Mouse (Mus musculus): ENCODE measurements around the gene Prdm10. TPM values are rescaled to one million over a fixed set of nuclear protein-coding genes. Genes with fewer than 3 reads are reported as not detected.

Prdm10 gene
- polyA plus RNA-seq, 1 experiment from 2014 or later, result 5.4 TPM

- WGBS, result 81% methylated on average over 8 of the region's 8 CpGs
- Histone ChIP-seq H3K9me3 (replicated peaks) (no peaks in the 10 kb centered on the region), H3K36me3 (peaks cover 20% of the 10 kb centered on the region), H3K4me3 (replicated peaks) (no peak overlapping the region), H3K9ac (no peak overlapping the region), H3K27ac (replicated peaks) (no peak overlapping the region), H3K4me1 (0 out of 2 replicates have a peak, but pooled peaks cover 4% of the 10 kb centered on the region), H3K4me2 (replicated peaks) (no peak overlapping the region), H3K27me3 (no peaks in the 10 kb centered on the region)
- ATAC-seq (ENCODE audit: insufficient number of reproducible peaks, low FRiP score, low TSS enrichment, low read depth), result no peak
These were observed 84.7 kb downstream of the Prdm10 start for GRCm38 (mm10) chr9:31365086-31365485.

DNA sequence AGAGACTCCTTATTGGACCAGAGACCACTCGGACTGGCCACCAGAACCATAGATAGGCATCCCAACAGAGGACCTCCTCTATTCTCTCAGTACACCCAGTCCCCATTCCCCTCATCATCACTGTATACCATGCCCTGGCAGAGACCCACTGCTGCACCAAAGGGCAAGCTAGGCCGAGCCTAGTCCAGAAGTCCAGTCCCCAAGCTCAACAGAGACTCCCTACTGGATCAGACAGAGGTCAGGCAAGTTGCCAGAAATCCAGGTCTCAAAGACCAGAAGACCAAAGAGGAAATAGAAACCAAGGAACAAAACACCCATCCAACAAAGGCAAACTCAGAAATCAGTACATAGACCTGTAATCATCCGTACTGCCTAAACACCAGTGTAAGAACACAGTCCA, 91.4 kb downstream of the Prdm10 start:
- H3K9ac ChIP-seq, result no peak overlapping the region
- H3K27ac ChIP-seq (replicated peaks), result no peak overlapping the region
- no peak overlapping the region for H3K4me3 ChIP-seq (replicated peaks)
- no peaks in the 10 kb centered on the region for H3K9me3 ChIP-seq (replicated peaks)
- whole genome bisulfite sequencing, result 92% methylated on average over 3 of the region's 3 CpGs
- H3K4me2 ChIP-seq (replicated peaks), result no peak overlapping the region
- no peaks in the 10 kb centered on the region for H3K4me1 ChIP-seq
- H3K27me3 ChIP-seq, result no peaks in the 10 kb centered on the region
- no peak for ATAC-seq (ENCODE audit: insufficient number of reproducible peaks, low FRiP score, low TSS enrichment, low read depth)
- H3K36me3 ChIP-seq, result peaks cover 22% of the 10 kb centered on the region

DNA sequence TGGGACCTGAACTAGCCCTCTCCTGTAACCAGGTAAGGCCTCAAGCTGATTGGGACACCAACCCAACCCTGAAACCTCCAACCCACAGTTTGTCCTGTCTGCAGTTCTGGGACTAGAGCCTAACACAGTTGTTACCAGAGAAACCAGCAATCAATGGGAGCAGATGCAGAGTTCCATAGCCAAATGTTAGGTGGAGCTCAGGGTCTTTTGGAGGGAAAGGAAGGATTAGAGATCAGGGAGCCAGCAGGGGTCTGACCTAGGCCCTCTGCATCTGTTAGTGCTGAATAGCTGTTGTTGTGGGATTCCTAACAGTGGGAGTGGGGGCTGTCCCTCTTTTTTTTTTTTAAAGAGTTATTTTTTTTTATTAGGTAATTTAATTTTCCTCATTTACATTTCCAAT, 96.3 kb downstream of the Prdm10 start:
- Histone ChIP-seq H3K4me2 (replicated peaks) (no peak overlapping the region), H3K4me3 (replicated peaks) (no peak overlapping the region), H3K4me1 (no peaks in the 10 kb centered on the region), H3K36me3 (peaks cover 21% of the 10 kb centered on the region), H3K27me3 (no peaks in the 10 kb centered on the region), H3K27ac (replicated peaks) (no peak overlapping the region), H3K9me3 (replicated peaks) (no peaks in the 10 kb centered on the region), H3K9ac (no peak overlapping the region)
- ATAC-seq (ENCODE audit: insufficient number of reproducible peaks, low FRiP score, low TSS enrichment, low read depth), result no peak

DNA sequence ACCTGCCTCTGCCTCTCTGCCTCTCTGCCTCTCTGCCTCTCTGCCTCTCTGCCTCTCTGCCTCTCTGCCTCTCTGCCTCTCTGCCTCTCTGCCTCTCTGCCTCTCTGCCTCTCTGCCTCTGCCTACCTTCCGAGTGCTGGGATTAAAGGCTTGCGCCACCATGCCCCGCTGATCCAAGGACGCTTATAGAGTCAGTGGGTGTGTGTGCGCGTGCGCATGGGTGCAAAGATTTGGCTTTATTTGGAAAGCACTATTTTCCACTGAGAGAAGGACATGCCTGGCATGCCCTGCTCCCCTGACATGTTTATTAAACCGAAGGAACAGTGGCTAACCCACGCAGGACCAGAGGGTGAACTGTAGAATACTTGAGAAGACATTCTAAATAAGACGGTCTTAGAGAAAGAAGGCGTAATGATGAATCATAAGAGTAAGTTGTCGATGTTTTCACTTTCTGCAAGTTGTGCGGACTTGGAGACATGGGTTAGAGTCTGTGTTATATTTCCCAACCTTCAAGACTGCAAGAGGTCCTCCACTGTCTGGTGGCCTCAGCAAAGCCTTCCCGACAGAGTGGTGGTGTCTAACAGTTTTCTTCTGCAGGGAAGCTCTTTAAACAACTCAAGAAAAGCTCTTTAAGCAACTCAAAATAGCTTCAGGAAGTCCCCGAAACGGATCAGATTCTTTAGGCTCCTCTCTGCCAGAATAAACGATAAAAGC, 104.6 kb downstream of the Prdm10 start:
- Histone ChIP-seq H3K9me3 (replicated peaks) (no peaks in the 10 kb centered on the region), H3K4me1 (peaks cover 15% of the 10 kb centered on the region), H3K4me2 (replicated peaks) (peak overlapping the region; percentile 66), H3K4me3 (replicated peaks) (0 out of 2 replicates have a peak overlapping the region, but pooled peaks have one; percentile 85), H3K9ac (no peak overlapping the region), H3K36me3 (peaks cover 5% of the 10 kb centered on the region; the same call in 1 of the 2 replicates), H3K27ac (replicated peaks) (no peak overlapping the region), H3K27me3 (no peaks in the 10 kb centered on the region)
- no peak for ATAC-seq (ENCODE audit: insufficient number of reproducible peaks, low FRiP score, low TSS enrichment, low read depth)
- WGBS, result 81% methylated on average over 17 of the region's 17 CpGs

GRCm38 (mm10) chr9:31385500-31385869, 105.1 kb downstream of the Prdm10 start:
- no peaks in the 10 kb centered on the region for H3K9me3 ChIP-seq (replicated peaks)
- WGBS, result 24% methylated on average over 4 of the region's 4 CpGs
- H3K4me2 ChIP-seq (replicated peaks), result peak overlapping the region; percentile 66
- ATAC-seq (ENCODE audit: insufficient number of reproducible peaks, low FRiP score, low TSS enrichment, low read depth), result 0 out of 2 replicates have a peak, but pooled peaks have one; percentile 1
- no peaks in the 10 kb centered on the region for H3K27me3 ChIP-seq
- H3K4me3 ChIP-seq (replicated peaks), result peak overlapping the region; percentile 85
- peaks cover 15% of the 10 kb centered on the region for H3K4me1 ChIP-seq
- peaks cover 10% of the 10 kb centered on the region for H3K36me3 ChIP-seq
- no peak overlapping the region for H3K27ac ChIP-seq (replicated peaks)
- peak overlapping the region; percentile 80 for H3K9ac ChIP-seq

GRCm38 (mm10) chr9:31385947-31386354, 105.6 kb downstream of the Prdm10 start, which contains the start of gene Nfrkb:
Gene Nfrkb (plus strand): TSS chr9:31386192.
- WGBS, result under 1% methylated on average over 46 of the region's 46 CpGs
- Histone ChIP-seq H3K27ac (replicated peaks) (no peak within 1 kb of the TSS; the same call in 1 of the 2 replicates), H3K4me1 (peaks cover 15% of the 10 kb centered on the region), H3K9ac (peak within 1 kb of the TSS; percentile 80), H3K27me3 (no peaks in the 10 kb centered on the region), H3K4me3 (replicated peaks) (peak within 1 kb of the TSS; percentile 85), H3K4me2 (replicated peaks) (peak within 1 kb of the TSS; percentile 66), H3K36me3 (peaks cover 14% of the 10 kb centered on the region), H3K9me3 (replicated peaks) (no peaks in the 10 kb centered on the region)
- peak; percentile 97 for ATAC-seq (ENCODE audit: insufficient number of reproducible peaks, low FRiP score, low TSS enrichment, low read depth)

DNA sequence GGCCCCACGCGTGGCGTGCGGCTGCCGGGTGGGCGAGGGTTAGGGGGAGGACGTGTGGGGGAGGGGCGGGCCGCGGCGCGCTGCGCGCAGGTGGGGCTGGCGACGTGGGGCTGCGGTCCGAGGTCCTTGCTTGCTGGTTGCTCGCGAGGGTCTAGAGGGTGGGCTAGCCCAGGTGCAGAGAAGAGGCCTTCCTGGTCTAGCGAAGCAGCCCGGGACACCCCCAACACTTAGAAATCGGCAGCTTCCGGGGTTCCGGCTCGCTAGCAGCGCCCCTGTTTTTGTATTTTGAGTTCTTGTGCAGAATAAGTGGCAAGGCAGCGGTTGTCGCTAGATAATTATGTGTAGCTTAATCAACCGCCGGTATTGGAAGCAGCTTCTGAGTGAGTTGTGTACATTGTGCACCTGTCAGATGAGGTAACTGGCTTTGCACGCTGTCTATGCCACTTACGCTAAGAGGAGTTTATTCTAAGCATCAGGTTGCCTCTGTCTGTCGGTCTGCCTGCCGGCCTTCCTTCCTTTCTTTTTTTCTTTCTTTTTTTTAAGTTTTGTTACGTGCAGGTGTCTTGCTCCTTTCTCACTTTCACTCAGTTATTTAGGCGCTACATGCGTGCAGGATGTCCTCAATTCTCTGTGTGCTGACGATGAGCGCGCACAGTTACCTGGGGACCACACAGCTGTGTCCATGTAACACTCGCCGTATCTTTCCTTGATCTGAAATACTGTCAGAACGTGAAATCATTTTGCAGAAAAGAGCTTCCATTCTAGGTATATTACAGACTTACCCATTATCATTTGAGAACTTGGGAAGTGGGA, 106.2 kb downstream of the Prdm10 start:
- ATAC-seq (ENCODE audit: insufficient number of reproducible peaks, low FRiP score, low TSS enrichment, low read depth), result peak; percentile 79
- H3K4me3 ChIP-seq (replicated peaks), result peak overlapping the region; percentile 85

DNA sequence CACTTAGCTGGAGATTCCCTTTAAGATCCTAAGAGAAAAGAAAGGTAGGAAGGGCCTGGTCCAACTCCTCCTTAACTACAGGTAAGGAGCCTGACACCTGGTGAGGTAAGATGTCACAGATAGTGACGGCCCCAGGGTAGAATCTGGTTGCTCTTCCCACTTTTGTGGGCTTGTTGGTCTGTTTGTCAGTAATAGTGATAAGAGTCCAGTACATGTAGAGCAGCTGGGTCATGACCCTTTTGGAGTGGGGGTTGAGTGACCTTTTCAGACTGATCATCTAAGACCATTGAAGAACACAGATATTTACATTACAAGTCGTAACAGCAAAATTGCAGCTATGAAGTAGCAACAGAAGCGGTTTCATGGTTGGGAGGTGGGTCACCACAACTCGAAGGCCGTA, 106.9 kb downstream of the Prdm10 start:
- Histone ChIP-seq H3K27ac (replicated peaks) (no peak overlapping the region), H3K27me3 (no peaks in the 10 kb centered on the region), H3K9me3 (replicated peaks) (no peaks in the 10 kb centered on the region), H3K4me2 (replicated peaks) (peak overlapping the region; percentile 66), H3K4me1 (peaks cover 15% of the 10 kb centered on the region), H3K36me3 (peaks cover 27% of the 10 kb centered on the region), H3K9ac (no peak overlapping the region), H3K4me3 (replicated peaks) (peak overlapping the region; percentile 85)
- no peak for ATAC-seq (ENCODE audit: insufficient number of reproducible peaks, low FRiP score, low TSS enrichment, low read depth)
- WGBS, result 90% methylated on average over 5 of the region's 5 CpGs

More for the DNA sequence above, 106.2 kb downstream of the Prdm10 start:
- H3K9ac ChIP-seq, result peak overlapping the region; percentile 80
- H3K27me3 ChIP-seq, result no peaks in the 10 kb centered on the region
- peaks cover 15% of the 10 kb centered on the region for H3K4me1 ChIP-seq
- 7% methylated on average over 44 of the region's 44 CpGs for WGBS
- no peaks in the 10 kb centered on the region for H3K9me3 ChIP-seq (replicated peaks)
- H3K27ac ChIP-seq (replicated peaks), result no peak overlapping the region; the same call in 1 of the 2 replicates
- peak overlapping the region; percentile 66 for H3K4me2 ChIP-seq (replicated peaks)
- H3K36me3 ChIP-seq, result peaks cover 20% of the 10 kb centered on the region

DNA sequence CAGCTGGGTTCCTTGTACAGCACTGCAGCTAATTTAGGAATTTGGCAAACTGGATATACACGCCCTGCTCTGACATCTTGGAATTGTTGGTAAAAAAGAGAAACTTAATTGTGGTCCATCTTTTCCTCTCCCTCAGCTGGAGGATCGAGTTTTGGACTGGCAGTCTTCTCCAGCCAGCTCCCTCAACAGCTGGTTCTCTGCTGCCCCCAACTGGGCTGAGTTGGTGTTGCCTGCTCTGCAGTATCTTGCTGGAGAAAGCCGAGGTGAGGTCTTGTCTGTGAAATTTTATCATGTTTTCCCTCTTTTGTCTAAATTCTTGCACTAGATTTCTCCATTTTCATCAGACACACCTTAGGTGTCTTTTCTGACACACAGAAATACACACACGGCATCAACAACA, 120.1 kb downstream of the Prdm10 start:
- no peak for ATAC-seq (ENCODE audit: insufficient number of reproducible peaks, low FRiP score, low TSS enrichment, low read depth)
- H3K27ac ChIP-seq (replicated peaks), result no peak overlapping the region

DNA sequence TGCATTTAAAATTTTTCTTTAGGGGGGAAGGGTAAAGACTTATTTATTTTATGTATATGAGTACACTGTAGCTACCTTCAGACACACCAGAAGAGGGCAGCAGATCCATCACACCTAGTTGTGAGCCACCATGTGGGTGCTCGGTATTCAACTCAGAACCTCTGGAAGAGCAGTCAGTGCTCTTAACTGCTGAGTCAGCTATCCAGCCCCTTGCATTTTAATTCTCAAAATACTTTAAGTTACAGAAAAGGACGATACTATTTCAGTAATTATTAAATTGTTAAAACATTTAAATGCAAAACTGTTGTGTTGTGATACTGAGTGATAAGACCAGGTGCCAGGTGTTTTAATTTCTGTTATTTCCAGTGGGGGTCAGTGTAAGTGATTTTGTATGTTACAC, 124.0 kb downstream of the Prdm10 start:
- Histone ChIP-seq H3K4me1 (no peaks in the 10 kb centered on the region), H3K9ac (no peak overlapping the region), H3K36me3 (peaks cover 83% of the 10 kb centered on the region), H3K9me3 (replicated peaks) (no peaks in the 10 kb centered on the region), H3K4me2 (replicated peaks) (no peak overlapping the region), H3K4me3 (replicated peaks) (no peak overlapping the region), H3K27me3 (no peaks in the 10 kb centered on the region), H3K27ac (replicated peaks) (no peak overlapping the region)
- ATAC-seq (ENCODE audit: insufficient number of reproducible peaks, low FRiP score, low TSS enrichment, low read depth), result no peak
- WGBS, result 81% methylated on average over 2 of the region's 2 CpGs

More for the DNA sequence above, 120.1 kb downstream of the Prdm10 start:
- H3K36me3 ChIP-seq, result peaks cover 91% of the 10 kb centered on the region
- no peaks in the 10 kb centered on the region for H3K9me3 ChIP-seq (replicated peaks)
- no peaks in the 10 kb centered on the region for H3K27me3 ChIP-seq
- no peak overlapping the region for H3K4me3 ChIP-seq (replicated peaks)
- no peaks in the 10 kb centered on the region for H3K4me1 ChIP-seq
- H3K9ac ChIP-seq, result no peak overlapping the region
- WGBS, result 46% methylated on average over 4 of the region's 4 CpGs
- no peak overlapping the region for H3K4me2 ChIP-seq (replicated peaks)

DNA sequence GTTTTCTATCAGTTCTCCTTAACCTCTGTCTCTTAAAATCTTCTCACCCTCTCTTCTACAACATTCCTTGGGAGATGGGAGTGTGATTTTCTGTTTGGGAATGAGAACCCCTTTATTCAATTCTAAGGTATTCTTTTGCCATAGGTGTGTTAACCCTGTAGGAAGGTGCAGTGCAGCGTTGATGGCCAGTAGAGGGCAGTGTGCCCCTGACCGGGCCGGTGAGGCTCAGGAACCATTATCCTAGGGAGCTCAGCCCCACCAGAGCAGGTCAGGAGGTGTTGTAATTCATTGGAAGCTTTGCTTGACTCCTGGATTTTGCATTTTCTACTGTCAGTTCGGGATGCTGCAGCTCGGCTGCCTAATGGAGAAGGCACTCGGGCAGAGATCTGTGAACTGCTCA, 124.9 kb downstream of the Prdm10 start:
- H3K4me2 ChIP-seq (replicated peaks), result no peak overlapping the region
- H3K9ac ChIP-seq, result no peak overlapping the region
- no peak overlapping the region for H3K27ac ChIP-seq (replicated peaks)
- ATAC-seq (ENCODE audit: insufficient number of reproducible peaks, low FRiP score, low TSS enrichment, low read depth), result no peak
- H3K4me1 ChIP-seq, result no peaks in the 10 kb centered on the region
- no peaks in the 10 kb centered on the region for H3K27me3 ChIP-seq
- no peaks in the 10 kb centered on the region for H3K9me3 ChIP-seq (replicated peaks)
- no peak overlapping the region for H3K4me3 ChIP-seq (replicated peaks)
- WGBS, result 66% methylated on average over 6 of the region's 6 CpGs
- peaks cover 86% of the 10 kb centered on the region for H3K36me3 ChIP-seq
